Mouse (Mus musculus) small intestine, adult 2 months (tissue): ENCODE data around the gene Prrt4. TPM values are rescaled to one million over a fixed set of nuclear protein-coding genes. Genes with fewer than 3 reads are reported as not detected.

Experiments used
- H3K27ac ChIP-seq: fragments of 200-500 bp; 2 replicates; pipeline ENCODE4 v1.5.1; 2012; ENCODE audit warnings: low read depth, low read length, control low read depth, inconsistent platforms; ENCODE audit not compliant: insufficient read depth
- H3K27me3 ChIP-seq: fragments of 200-500 bp; 2 replicates; pipeline ENCODE4 v1.6.1; 2012; ENCODE audit warnings: mild to moderate bottlenecking, moderate library complexity, low read length, inconsistent platforms; ENCODE audit not compliant: control insufficient read depth, insufficient read depth
- H3K36me3 ChIP-seq: fragments of 200-500 bp; 2 replicates; pipeline ENCODE4 v1.6.1; 2012; ENCODE audit warnings: mild to moderate bottlenecking, low read length, control low read depth, inconsistent platforms; ENCODE audit not compliant: control insufficient read depth, insufficient read depth
- H3K4me1 ChIP-seq: fragments of 200-500 bp; 2 replicates; pipeline ENCODE4 v1.6.1; 2012; ENCODE audit warnings: low read length, inconsistent platforms, mixed read lengths; ENCODE audit not compliant: control insufficient read depth, insufficient read depth, insufficient read length
- H3K4me3 ChIP-seq: fragments of 200-500 bp; 2 replicates; pipeline ENCODE4 v1.5.1; 2012; ENCODE audit warnings: low read depth, mild to moderate bottlenecking, control low read depth, inconsistent platforms, low read length, moderate library complexity
- CTCF ChIP-seq: fragments of 200-500 bp; IDR thresholded peaks from 2 replicates; pipeline ENCODE4 v1.5.1; 2012; ENCODE audit warnings: low read depth, mild to moderate bottlenecking, control low read depth, inconsistent platforms, low read length, moderate library complexity, mixed read lengths; ENCODE audit not compliant: insufficient replicate concordance, insufficient read length; ENCODE audit errors: extremely low read depth
- POLR2A ChIP-seq: fragments of 200-500 bp; IDR thresholded peaks from 2 replicates; pipeline ENCODE4 v1.6.1; 2012; ENCODE audit warnings: low read depth, mild to moderate bottlenecking, control low read depth, inconsistent platforms, low read length, moderate library complexity
- WGBS: fragments of 180-500 bp; shearing (Covaris S2); methylation state at CpG from one replicate; pipeline ENCODE4 v1.1.7; 2018; 5-methylcytosine and 5-hydroxymethylcytosine counted together
- polyA plus RNA-seq: library from polyadenylated mRNA; depleted of rRNA; stranded (reverse); fragments of >200 nt; gene quantifications from 2 replicates; pipeline ENCODE4 v1.2.3, GENCODE M21; 2012

Gene Prrt4
- polyA plus RNA-seq, 1 experiment = 0.22 TPM

GRCm38 (mm10) chr6:29198309-29199222 is 19.2 kb upstream of the Prrt4 start:
- Histone ChIP-seq H3K4me3 (0 out of 2 replicates have a peak overlapping the region, but pooled peaks have one; percentile 6), H3K27me3 (no peaks in the 10 kb centered on the region; the same call in 1 of the 2 replicates), H3K4me1 (no peaks in the 10 kb centered on the region), H3K27ac (no peak overlapping the region), H3K36me3 (no peaks in the 10 kb centered on the region)
- TF ChIP-seq POLR2A (no peak), CTCF (peak; percentile 88; the same call in 1 of the 2 replicates)
- 17% methylated on average over 25 of the region's 25 CpGs for WGBS

GRCm38 (mm10) chr6:29195846-29196698 is 16.7 kb upstream of the Prrt4 start:
- no peaks in the 10 kb centered on the region for H3K36me3 ChIP-seq
- H3K4me3 ChIP-seq = no peak overlapping the region
- peaks cover 2% of the 10 kb centered on the region; the same call in 1 of the 2 replicates for H3K27me3 ChIP-seq
- no peaks in the 10 kb centered on the region for H3K4me1 ChIP-seq
- no peak for TF ChIP-seq CTCF
- TF ChIP-seq POLR2A = no peak
- WGBS = 80% methylated on average over 5 of the region's 5 CpGs
- H3K27ac ChIP-seq = no peak overlapping the region

GRCm38 (mm10) chr6:29195146-29195545 is 15.8 kb upstream of the Prrt4 start:
- H3K4me3 ChIP-seq = no peak overlapping the region
- no peak for TF ChIP-seq CTCF
- TF ChIP-seq POLR2A = no peak
- WGBS = 82% methylated on average over 5 of the region's 5 CpGs
- peaks cover 3% of the 10 kb centered on the region; the same call in 1 of the 2 replicates for H3K27me3 ChIP-seq
- no peaks in the 10 kb centered on the region for H3K4me1 ChIP-seq
- H3K27ac ChIP-seq = no peak overlapping the region
- H3K36me3 ChIP-seq = no peaks in the 10 kb centered on the region

GRCm38 (mm10) chr6:29193961-29194750 is 14.8 kb upstream of the Prrt4 start:
- 52% methylated on average over 15 of the region's 15 CpGs for WGBS
- Histone ChIP-seq H3K27ac (no peak overlapping the region), H3K36me3 (no peaks in the 10 kb centered on the region), H3K4me3 (no peak overlapping the region), H3K4me1 (no peaks in the 10 kb centered on the region), H3K27me3 (peaks cover 3% of the 10 kb centered on the region; the same call in 1 of the 2 replicates)
- no peak for TF ChIP-seq POLR2A
- no peak for TF ChIP-seq CTCF

GRCm38 (mm10) chr6:29187936-29188335 is 8.6 kb upstream of the Prrt4 start:
- Histone ChIP-seq H3K4me3 (no peak overlapping the region), H3K27ac (no peak overlapping the region), H3K27me3 (0 out of 2 replicates have a peak, but pooled peaks cover 3% of the 10 kb centered on the region), H3K4me1 (no peaks in the 10 kb centered on the region), H3K36me3 (no peaks in the 10 kb centered on the region)
- TF ChIP-seq CTCF (no peak), POLR2A (no peak)
- WGBS = 43% methylated on average over 1 of the region's 1 CpGs

- TF ChIP-seq CTCF = no peak
- TF ChIP-seq POLR2A = no peak
- no peak overlapping the region for H3K27ac ChIP-seq
- no peak overlapping the region for H3K4me3 ChIP-seq
- WGBS = 54% methylated on average over 8 of the region's 8 CpGs
- H3K4me1 ChIP-seq = peaks cover 3% of the 10 kb centered on the region
- peaks cover 13% of the 10 kb centered on the region for H3K27me3 ChIP-seq
- H3K36me3 ChIP-seq = no peaks in the 10 kb centered on the region
Observed at GRCm38 (mm10) chr6:29179843-29180242, 459 bp upstream of the Prrt4 start.
